Mouse (Mus musculus) stomach, embryonic 16.5 days (tissue): Measurements from ENCODE around the gene Col5a1. TPM values are rescaled to one million over a fixed set of nuclear protein-coding genes. Genes with fewer than 3 reads are reported as not detected.
A peak's percentile ranks its signal among the peaks of the same experiment; 100 is the strongest.

Experiments
- ATAC-seq: fragments of 200-750 bp; cut with Nextera tagmentation; 2 replicates; pipeline ENCODE4 v1.8.0; 2017; ENCODE audit warnings: moderate number of reproducible peaks, moderate TSS enrichment; ENCODE audit not compliant: insufficient read depth, low FRiP score
- H3K27ac ChIP-seq: fragments of 300-500 bp; sonication (generic); 2 replicates; pipeline ENCODE4 v1.5.1; 2014; ENCODE audit warnings: low read length
- H3K27me3 ChIP-seq: fragments of 300-500 bp; sonication (generic); 2 replicates; pipeline ENCODE4 v1.6.1; 2014; ENCODE audit warnings: low read length, control low read depth, mixed read lengths; ENCODE audit not compliant: control insufficient read depth, insufficient read depth
- H3K36me3 ChIP-seq: fragments of 300-500 bp; sonication (generic); 2 replicates; pipeline ENCODE4 v1.6.1; 2014; ENCODE audit warnings: low read length; ENCODE audit not compliant: control insufficient read depth, insufficient read depth
- H3K4me1 ChIP-seq: fragments of 300-500 bp; sonication (generic); 2 replicates; pipeline ENCODE4 v1.6.1; 2014; ENCODE audit warnings: low read length, control low read depth, mixed read lengths; ENCODE audit not compliant: control insufficient read depth, insufficient read depth
- H3K4me2 ChIP-seq: fragments of 300-500 bp; sonication (generic); 2 replicates; pipeline ENCODE4 v1.6.1; 2014; ENCODE audit warnings: low read depth, low read length, mixed read lengths
- H3K4me3 ChIP-seq: fragments of 300-500 bp; sonication (generic); replicated peaks from 2 replicates; pipeline ENCODE4 v1.5.1; 2014; ENCODE audit warnings: mild to moderate bottlenecking, low read length
- H3K9ac ChIP-seq: fragments of 300-500 bp; sonication (generic); 2 replicates; pipeline ENCODE4 v1.6.1; 2014; ENCODE audit warnings: low read length
- H3K9me3 ChIP-seq: fragments of 300-500 bp; sonication (generic); replicated peaks from 2 replicates; pipeline ENCODE4 v1.6.1; 2016; ENCODE audit warnings: low read length, control low read depth; ENCODE audit not compliant: control insufficient read depth
- WGBS: fragments of 180-500 bp; shearing (Covaris S2); extraction: QIAGEN DNeasy Blood & Tissue Kit; methylation state at CpG from one replicate; pipeline ENCODE4 v1.1.7; 2014; 5-methylcytosine and 5-hydroxymethylcytosine counted together
- polyA plus RNA-seq: library from polyadenylated mRNA; unstranded; fragments of >200 nt; fragmentation: Nextera tagmentation; extraction: Ambion mirVana; gene quantifications from 2 replicates; pipeline ENCODE4 v1.2.1, GENCODE M21; 2015

Col5a1 gene
- polyA plus RNA-seq, 1 experiment from 2014 or later = 146 TPM

GRCm38 (mm10) chr2:27923718-27924117 lies 37.5 kb downstream of the Col5a1 start:
- no peak for ATAC-seq
- Histone ChIP-seq H3K27ac (no peak overlapping the region), H3K4me1 (no peaks in the 10 kb centered on the region), H3K9me3 (no peaks in the 10 kb centered on the region), H3K4me2 (no peak overlapping the region), H3K4me3 (no peak overlapping the region), H3K27me3 (no peaks in the 10 kb centered on the region), H3K9ac (no peak overlapping the region), H3K36me3 (no peaks in the 10 kb centered on the region; the same call in 1 of the 2 replicates)
- WGBS = 80% methylated on average over 6 of the region's 6 CpGs

GRCm38 (mm10) chr2:27924463-27924862 lies 38.2 kb downstream of the Col5a1 start:
- WGBS = 76% methylated on average over 3 of the region's 3 CpGs
- no peaks in the 10 kb centered on the region for H3K4me1 ChIP-seq
- no peak overlapping the region for H3K4me3 ChIP-seq
- peaks cover 2% of the 10 kb centered on the region for H3K36me3 ChIP-seq
- no peak overlapping the region for H3K4me2 ChIP-seq
- no peak for ATAC-seq
- no peak overlapping the region for H3K9ac ChIP-seq
- H3K27me3 ChIP-seq = no peaks in the 10 kb centered on the region
- H3K27ac ChIP-seq = no peak overlapping the region
- no peaks in the 10 kb centered on the region for H3K9me3 ChIP-seq

- 44% methylated on average over 7 of the region's 7 CpGs for WGBS
- Histone ChIP-seq H3K4me2 (no peak overlapping the region), H3K9me3 (no peaks in the 10 kb centered on the region), H3K4me1 (peaks cover 13% of the 10 kb centered on the region), H3K4me3 (no peak overlapping the region), H3K36me3 (peaks cover 4% of the 10 kb centered on the region), H3K9ac (no peak overlapping the region), H3K27me3 (no peaks in the 10 kb centered on the region), H3K27ac (no peak overlapping the region)
- no peak for ATAC-seq
Observed at GRCm38 (mm10) chr2:27926478-27927165, 40.4 kb downstream of the Col5a1 start.

GRCm38 (mm10) chr2:27930471-27931015 lies 44.3 kb downstream of the Col5a1 start:
- peaks cover 4% of the 10 kb centered on the region; the same call in 1 of the 2 replicates for H3K36me3 ChIP-seq
- H3K4me3 ChIP-seq = no peak overlapping the region
- 87% methylated on average over 5 of the region's 5 CpGs for WGBS
- H3K4me2 ChIP-seq = no peak overlapping the region
- H3K9ac ChIP-seq = 0 out of 2 replicates have a peak overlapping the region, but pooled peaks have one; percentile 7
- H3K27ac ChIP-seq = peak overlapping the region; percentile 92
- no peaks in the 10 kb centered on the region for H3K27me3 ChIP-seq
- H3K4me1 ChIP-seq = peaks cover 40% of the 10 kb centered on the region
- no peak for ATAC-seq
- H3K9me3 ChIP-seq = no peaks in the 10 kb centered on the region

- no peaks in the 10 kb centered on the region for H3K9me3 ChIP-seq
- H3K27ac ChIP-seq = peak overlapping the region; percentile 92
- no peak overlapping the region for H3K4me3 ChIP-seq
- no peak overlapping the region for H3K4me2 ChIP-seq
- H3K27me3 ChIP-seq = no peaks in the 10 kb centered on the region
- H3K4me1 ChIP-seq = peaks cover 46% of the 10 kb centered on the region
- WGBS = 59% methylated on average over 6 of the region's 6 CpGs
- ATAC-seq = no peak
- peaks cover 4% of the 10 kb centered on the region; the same call in 1 of the 2 replicates for H3K36me3 ChIP-seq
- H3K9ac ChIP-seq = 0 out of 2 replicates have a peak overlapping the region, but pooled peaks have one; percentile 7
Observed at GRCm38 (mm10) chr2:27931130-27931529, 44.9 kb downstream of the Col5a1 start.

- ATAC-seq = no peak
- H3K4me3 ChIP-seq = no peak overlapping the region
- no peaks in the 10 kb centered on the region for H3K9me3 ChIP-seq
- H3K36me3 ChIP-seq = peaks cover 4% of the 10 kb centered on the region; the same call in 1 of the 2 replicates
- H3K4me1 ChIP-seq = peaks cover 54% of the 10 kb centered on the region
- no peaks in the 10 kb centered on the region for H3K27me3 ChIP-seq
- H3K27ac ChIP-seq = peak overlapping the region; percentile 92
- WGBS = 39% methylated on average over 3 of the region's 3 CpGs
- no peak overlapping the region for H3K9ac ChIP-seq
- no peak overlapping the region for H3K4me2 ChIP-seq
Observed at GRCm38 (mm10) chr2:27931971-27932370, 45.7 kb downstream of the Col5a1 start.

- Histone ChIP-seq H3K9me3 (no peaks in the 10 kb centered on the region), H3K27ac (peak overlapping the region; percentile 92), H3K9ac (peak overlapping the region; percentile 56), H3K27me3 (no peaks in the 10 kb centered on the region), H3K36me3 (peaks cover 4% of the 10 kb centered on the region), H3K4me1 (peaks cover 58% of the 10 kb centered on the region), H3K4me3 (no peak overlapping the region), H3K4me2 (0 out of 2 replicates have a peak overlapping the region, but pooled peaks have one; percentile 16)
- 11% methylated on average over 11 of the region's 11 CpGs for WGBS
- peak; percentile 84 for ATAC-seq
Observed at GRCm38 (mm10) chr2:27934269-27934668, 48.0 kb downstream of the Col5a1 start.

- WGBS = 57% methylated on average over 9 of the region's 9 CpGs
- Histone ChIP-seq H3K4me3 (no peak overlapping the region), H3K9ac (peak overlapping the region; percentile 56), H3K4me2 (0 out of 2 replicates have a peak overlapping the region, but pooled peaks have one; percentile 16), H3K4me1 (peaks cover 61% of the 10 kb centered on the region), H3K27ac (peak overlapping the region; percentile 92), H3K27me3 (no peaks in the 10 kb centered on the region), H3K9me3 (no peaks in the 10 kb centered on the region), H3K36me3 (no peaks in the 10 kb centered on the region; the same call in 1 of the 2 replicates)
- no peak for ATAC-seq
Observed at GRCm38 (mm10) chr2:27934831-27935230, 48.6 kb downstream of the Col5a1 start.

- 89% methylated on average over 2 of the region's 2 CpGs for WGBS
- H3K4me1 ChIP-seq = peaks cover 60% of the 10 kb centered on the region
- no peaks in the 10 kb centered on the region for H3K27me3 ChIP-seq
- H3K4me3 ChIP-seq = no peak overlapping the region
- H3K9me3 ChIP-seq = no peaks in the 10 kb centered on the region
- ATAC-seq = no peak
- H3K4me2 ChIP-seq = no peak overlapping the region
- H3K27ac ChIP-seq = peak overlapping the region; percentile 92
- H3K36me3 ChIP-seq = no peaks in the 10 kb centered on the region; the same call in 1 of the 2 replicates
- peak overlapping the region; percentile 56; the same call in 1 of the 2 replicates for H3K9ac ChIP-seq
Observed at GRCm38 (mm10) chr2:27935441-27935840, 49.2 kb downstream of the Col5a1 start.
